Mouse (Mus musculus): ENCODE data around the gene Iqschfp. TPM values are rescaled to one million over a fixed set of nuclear protein-coding genes. Genes with fewer than 3 reads are reported as not detected.
A peak's percentile ranks its signal among the peaks of the same experiment; 100 is the strongest.

The Iqschfp gene
- polyA plus RNA-seq, 1 experiment from 2014 or later: 0.39 TPM

DNA sequence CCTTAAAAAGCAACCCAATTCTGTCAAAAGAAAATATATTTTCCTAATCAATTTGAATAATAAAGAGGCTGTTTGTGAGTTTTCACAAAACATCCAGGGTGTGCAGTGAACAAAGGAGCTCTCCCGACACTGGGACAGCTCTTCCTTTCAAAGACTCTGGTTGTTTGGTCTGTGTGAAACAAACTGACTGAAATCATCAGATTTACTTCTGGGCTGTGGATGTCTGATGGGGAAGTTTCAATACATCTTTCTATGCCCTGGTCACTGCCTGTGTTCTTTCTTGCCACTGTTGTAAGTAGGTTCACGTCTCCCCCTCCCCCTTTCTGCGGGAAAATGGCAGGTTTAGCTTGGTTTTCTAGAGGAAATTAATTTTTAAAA, 622.1 kb downstream of the Iqschfp start:
- DNase-seq (ENCODE audit: low spot score) (peak; percentile 18), ATAC-seq (ENCODE audit: low FRiP score) (peak; percentile 62; the same call in 1 of the 2 replicates)
- WGBS: 59% methylated on average over 3 of the region's 3 CpGs
- H3K9ac ChIP-seq (ENCODE audit: low read depth, low read length): no peak overlapping the region
- H3K4me1 ChIP-seq (replicated peaks; ENCODE audit: control insufficient read depth, insufficient read depth, low read length): 0 out of 2 replicates have a peak, but pooled peaks cover 2% of the 10 kb centered on the region
- H3K36me3 ChIP-seq (ENCODE audit: control insufficient read depth, insufficient read depth, low read length): no peaks in the 10 kb centered on the region
- H3K4me3 ChIP-seq (ENCODE audit: low read depth, low read length): no peak overlapping the region
- H3K4me2 ChIP-seq (replicated peaks; ENCODE audit: low read depth, low read length): no peak overlapping the region
- H3K9me3 ChIP-seq (ENCODE audit: control insufficient read depth, low read length): no peaks in the 10 kb centered on the region
- no peak overlapping the region for H3K27ac ChIP-seq (ENCODE audit: low read depth, low read length)
- H3K27me3 ChIP-seq (ENCODE audit: control insufficient read depth, insufficient read depth, low read length): no peaks in the 10 kb centered on the region

DNA sequence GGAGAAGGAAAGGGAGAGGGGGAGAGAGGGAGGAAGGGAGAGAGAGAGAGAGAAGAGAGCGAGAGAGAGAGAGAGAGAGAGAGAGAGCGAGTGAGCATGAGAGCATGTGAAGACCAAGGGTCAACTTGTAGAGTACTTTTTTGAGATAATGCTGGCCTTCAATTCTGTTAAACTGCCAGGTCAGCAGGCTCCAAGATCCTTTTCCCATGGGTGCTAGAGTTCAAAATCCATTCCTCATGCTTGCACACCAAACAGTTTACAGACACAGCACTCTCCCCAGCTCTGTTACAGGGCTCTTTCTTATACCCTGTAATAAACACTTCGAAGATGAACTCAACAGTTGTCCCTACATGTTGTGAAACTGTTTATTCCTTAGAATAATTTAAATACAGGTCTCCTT, 622.7 kb downstream of the Iqschfp start:
- WGBS: 96% methylated on average over 3 of the region's 3 CpGs
- no peak for DNase-seq (ENCODE audit: low spot score)
- no peak overlapping the region for H3K4me2 ChIP-seq (replicated peaks; ENCODE audit: low read depth, low read length)
- no peak overlapping the region for H3K4me3 ChIP-seq (ENCODE audit: low read depth, low read length)
- H3K27me3 ChIP-seq (ENCODE audit: control insufficient read depth, insufficient read depth, low read length): no peaks in the 10 kb centered on the region
- H3K9me3 ChIP-seq (ENCODE audit: control insufficient read depth, low read length): no peaks in the 10 kb centered on the region
- H3K27ac ChIP-seq (ENCODE audit: low read depth, low read length): no peak overlapping the region
- 0 out of 2 replicates have a peak, but pooled peaks cover 2% of the 10 kb centered on the region for H3K4me1 ChIP-seq (replicated peaks; ENCODE audit: control insufficient read depth, insufficient read depth, low read length)
- H3K9ac ChIP-seq (ENCODE audit: low read depth, low read length): no peak overlapping the region
- H3K36me3 ChIP-seq (ENCODE audit: control insufficient read depth, insufficient read depth, low read length): no peaks in the 10 kb centered on the region
- no peak for ATAC-seq (ENCODE audit: low FRiP score)

DNA sequence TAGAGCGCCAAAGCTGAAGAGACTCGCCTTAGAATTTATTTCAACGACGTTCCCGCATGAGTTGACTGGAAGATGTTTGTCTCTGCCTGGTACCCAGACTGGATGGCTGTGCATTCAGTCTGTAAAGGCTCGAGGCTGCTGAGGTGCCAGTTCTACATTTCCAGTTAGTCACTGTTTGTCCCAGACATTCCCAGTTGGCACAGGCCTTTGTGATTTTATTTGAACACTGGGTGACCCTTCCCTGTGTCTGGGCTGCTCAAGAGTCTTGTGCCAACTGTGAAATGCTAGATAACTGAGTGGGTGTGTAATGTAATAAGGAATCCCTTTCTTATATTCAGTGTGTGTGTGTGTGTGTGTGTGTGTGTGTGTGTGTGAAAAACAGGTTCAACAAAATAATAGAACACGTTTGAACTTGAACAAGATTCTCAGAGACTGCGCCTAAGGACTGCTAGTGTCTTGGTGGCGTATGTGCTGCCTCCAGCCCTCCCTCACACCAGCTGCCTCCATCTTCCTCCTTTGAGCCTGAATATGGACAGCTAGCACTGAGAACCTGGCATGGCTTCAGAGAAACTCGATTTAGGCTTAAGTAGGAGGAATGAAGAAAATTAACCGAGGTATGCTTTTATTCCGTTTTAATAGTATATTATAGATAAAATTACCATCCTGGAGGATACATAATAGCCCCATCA, 624.5 kb downstream of the Iqschfp start:
- Histone ChIP-seq H3K4me2 (replicated peaks; ENCODE audit: low read depth, low read length) (no peak overlapping the region), H3K27ac (ENCODE audit: low read depth, low read length) (no peak overlapping the region), H3K36me3 (ENCODE audit: control insufficient read depth, insufficient read depth, low read length) (no peaks in the 10 kb centered on the region), H3K9me3 (ENCODE audit: control insufficient read depth, low read length) (no peaks in the 10 kb centered on the region), H3K4me3 (ENCODE audit: low read depth, low read length) (no peak overlapping the region), H3K9ac (ENCODE audit: low read depth, low read length) (no peak overlapping the region), H3K27me3 (ENCODE audit: control insufficient read depth, insufficient read depth, low read length) (no peaks in the 10 kb centered on the region), H3K4me1 (replicated peaks; ENCODE audit: control insufficient read depth, insufficient read depth, low read length) (0 out of 2 replicates have a peak, but pooled peaks cover 2% of the 10 kb centered on the region)
- ATAC-seq (ENCODE audit: low FRiP score): no peak
- 91% methylated on average over 12 of the region's 12 CpGs for WGBS
- no peak for DNase-seq (ENCODE audit: low spot score)

DNA sequence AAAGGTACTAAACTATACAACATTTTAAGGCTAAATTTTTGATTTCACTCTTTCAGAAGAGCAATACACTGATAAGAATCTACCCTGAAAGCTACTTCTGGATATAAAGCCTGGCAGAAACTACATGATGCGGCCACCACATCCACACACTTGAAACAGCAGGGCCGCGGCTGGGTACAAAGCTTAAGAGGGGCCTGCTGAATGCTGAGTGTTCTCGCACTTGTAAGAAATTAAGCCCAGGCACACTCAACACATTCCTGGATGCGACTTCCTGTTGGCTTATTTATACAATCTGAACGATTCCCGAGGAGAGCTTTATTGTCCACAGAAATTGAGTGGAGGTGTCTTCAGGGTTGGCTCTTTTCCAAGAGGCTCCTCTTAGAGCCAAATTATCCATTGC, 625.2 kb downstream of the Iqschfp start:
- H3K9me3 ChIP-seq (ENCODE audit: control insufficient read depth, low read length): no peaks in the 10 kb centered on the region
- H3K4me3 ChIP-seq (ENCODE audit: low read depth, low read length): no peak overlapping the region
- no peaks in the 10 kb centered on the region for H3K36me3 ChIP-seq (ENCODE audit: control insufficient read depth, insufficient read depth, low read length)
- H3K4me2 ChIP-seq (replicated peaks; ENCODE audit: low read depth, low read length): no peak overlapping the region
- ATAC-seq (ENCODE audit: low FRiP score): no peak
- no peak for DNase-seq (ENCODE audit: low spot score)
- 0 out of 2 replicates have a peak, but pooled peaks cover 2% of the 10 kb centered on the region for H3K4me1 ChIP-seq (replicated peaks; ENCODE audit: control insufficient read depth, insufficient read depth, low read length)
- H3K27me3 ChIP-seq (ENCODE audit: control insufficient read depth, insufficient read depth, low read length): no peaks in the 10 kb centered on the region
- H3K27ac ChIP-seq (ENCODE audit: low read depth, low read length): no peak overlapping the region
- 80% methylated on average over 7 of the region's 7 CpGs for WGBS
- no peak overlapping the region for H3K9ac ChIP-seq (ENCODE audit: low read depth, low read length)

DNA sequence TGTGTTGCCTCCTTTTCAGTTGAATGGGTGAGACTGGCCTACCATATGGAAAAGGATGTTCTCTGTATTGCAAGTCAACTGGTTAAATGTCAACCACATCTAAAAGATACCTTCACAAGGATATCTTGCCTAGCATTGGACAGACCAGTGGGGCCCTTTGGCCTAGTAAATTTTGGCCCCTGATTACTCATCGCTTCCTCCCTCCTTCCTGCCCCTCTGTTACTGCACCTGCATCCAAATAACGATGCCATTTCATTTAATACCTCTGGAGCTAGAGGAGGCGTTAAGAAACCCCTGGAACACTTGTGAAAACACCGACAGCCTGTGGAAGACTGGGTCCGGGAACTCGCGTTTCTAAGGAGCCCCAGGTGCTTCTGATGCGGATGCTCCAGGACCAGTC, 626.0 kb downstream of the Iqschfp start:
- Histone ChIP-seq H3K4me2 (replicated peaks; ENCODE audit: low read depth, low read length) (no peak overlapping the region), H3K36me3 (ENCODE audit: control insufficient read depth, insufficient read depth, low read length) (no peaks in the 10 kb centered on the region), H3K27ac (ENCODE audit: low read depth, low read length) (no peak overlapping the region), H3K9me3 (ENCODE audit: control insufficient read depth, low read length) (no peaks in the 10 kb centered on the region), H3K27me3 (ENCODE audit: control insufficient read depth, insufficient read depth, low read length) (no peaks in the 10 kb centered on the region), H3K4me3 (ENCODE audit: low read depth, low read length) (no peak overlapping the region), H3K4me1 (replicated peaks; ENCODE audit: control insufficient read depth, insufficient read depth, low read length) (0 out of 2 replicates have a peak, but pooled peaks cover 2% of the 10 kb centered on the region), H3K9ac (ENCODE audit: low read depth, low read length) (no peak overlapping the region)
- 88% methylated on average over 8 of the region's 8 CpGs for WGBS
- DNase-seq (ENCODE audit: low spot score): no peak
- ATAC-seq (ENCODE audit: low FRiP score): no peak

DNA sequence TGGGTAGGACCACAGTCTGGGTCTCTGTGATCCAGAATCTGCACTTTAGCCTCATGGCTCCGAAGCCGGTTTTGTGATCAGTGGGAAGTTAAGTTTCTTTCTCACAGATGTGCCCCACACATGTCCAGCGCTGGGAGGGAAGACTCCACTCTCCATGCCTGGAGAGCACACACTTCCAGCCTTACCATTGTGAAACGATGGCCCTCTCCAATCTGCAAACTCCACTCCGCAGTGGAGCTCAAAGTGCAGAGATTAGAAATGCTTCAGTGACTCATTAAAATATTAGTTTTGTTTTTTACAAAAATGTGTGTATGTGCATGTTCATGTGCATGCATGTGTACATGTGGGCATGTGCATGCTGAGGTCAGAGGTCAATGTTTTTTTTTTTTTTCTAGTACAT, 626.6 kb downstream of the Iqschfp start:
- H3K27me3 ChIP-seq (ENCODE audit: control insufficient read depth, insufficient read depth, low read length): no peaks in the 10 kb centered on the region
- no peak overlapping the region for H3K4me2 ChIP-seq (replicated peaks; ENCODE audit: low read depth, low read length)
- H3K4me3 ChIP-seq (ENCODE audit: low read depth, low read length): no peak overlapping the region
- H3K9ac ChIP-seq (ENCODE audit: low read depth, low read length): no peak overlapping the region
- no peak for ATAC-seq (ENCODE audit: low FRiP score)
- H3K36me3 ChIP-seq (ENCODE audit: control insufficient read depth, insufficient read depth, low read length): no peaks in the 10 kb centered on the region
- H3K27ac ChIP-seq (ENCODE audit: low read depth, low read length): no peak overlapping the region
- 94% methylated on average over 5 of the region's 5 CpGs for WGBS
- DNase-seq (ENCODE audit: low spot score): no peak
- H3K4me1 ChIP-seq (replicated peaks; ENCODE audit: control insufficient read depth, insufficient read depth, low read length): no peaks in the 10 kb centered on the region
- H3K9me3 ChIP-seq (ENCODE audit: control insufficient read depth, low read length): no peaks in the 10 kb centered on the region

DNA sequence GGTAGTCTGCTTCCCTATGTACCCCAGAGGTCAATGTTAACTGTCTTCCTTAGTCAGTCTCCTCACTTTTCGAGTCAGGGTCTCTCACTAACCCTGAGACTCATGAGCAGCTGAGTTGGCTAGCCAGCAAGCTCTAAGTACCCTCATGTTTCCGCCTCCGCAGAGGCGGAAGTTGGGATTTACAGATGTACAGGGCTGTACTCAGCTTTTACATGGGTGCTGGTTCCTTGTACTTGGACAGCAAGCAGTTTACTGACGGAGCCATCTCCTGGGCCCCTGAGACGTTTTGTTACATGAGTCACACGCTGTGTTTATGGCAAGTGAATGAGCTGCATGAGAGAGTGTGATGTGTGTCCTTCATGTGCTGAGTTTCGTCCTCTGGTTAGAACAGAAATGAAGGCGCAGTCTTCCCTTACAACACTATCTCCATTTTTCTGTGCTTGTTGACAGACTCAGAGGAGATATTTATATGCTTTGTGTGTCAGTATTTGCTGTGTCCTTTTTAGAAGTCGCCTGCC, 633.4 kb downstream of the Iqschfp start:
- no peak for ATAC-seq (ENCODE audit: low FRiP score)
- Histone ChIP-seq H3K4me1 (replicated peaks; ENCODE audit: control insufficient read depth, insufficient read depth, low read length) (no peaks in the 10 kb centered on the region), H3K36me3 (ENCODE audit: control insufficient read depth, insufficient read depth, low read length) (no peaks in the 10 kb centered on the region), H3K9ac (ENCODE audit: low read depth, low read length) (no peak overlapping the region), H3K4me3 (ENCODE audit: low read depth, low read length) (no peak overlapping the region), H3K27me3 (ENCODE audit: control insufficient read depth, insufficient read depth, low read length) (no peaks in the 10 kb centered on the region), H3K27ac (ENCODE audit: low read depth, low read length) (no peak overlapping the region), H3K9me3 (ENCODE audit: control insufficient read depth, low read length) (no peaks in the 10 kb centered on the region), H3K4me2 (replicated peaks; ENCODE audit: low read depth, low read length) (no peak overlapping the region)
- DNase-seq (ENCODE audit: low spot score): no peak
- 92% methylated on average over 10 of the region's 10 CpGs for WGBS

DNA sequence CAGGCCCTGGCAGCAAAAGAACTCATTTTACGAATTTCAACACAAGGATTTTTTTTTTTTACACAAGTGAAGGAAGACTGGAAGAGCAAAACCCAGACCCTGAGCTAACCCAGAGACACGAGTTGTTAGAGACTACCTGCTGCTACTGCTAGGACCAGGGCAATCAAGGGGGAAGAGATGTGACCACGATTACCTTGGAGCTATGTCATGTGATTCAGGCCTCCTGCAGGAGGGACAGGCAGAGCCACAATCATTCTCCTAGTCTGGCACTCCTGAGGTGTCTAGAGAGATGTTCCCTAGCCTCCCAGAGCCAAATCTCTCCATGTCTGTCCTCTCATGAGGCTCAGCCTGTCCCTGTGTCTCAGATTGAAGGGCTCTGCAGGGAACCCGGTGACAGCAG, 634.4 kb downstream of the Iqschfp start:
- Histone ChIP-seq H3K9ac (ENCODE audit: low read depth, low read length) (no peak overlapping the region), H3K36me3 (ENCODE audit: control insufficient read depth, insufficient read depth, low read length) (no peaks in the 10 kb centered on the region), H3K27me3 (ENCODE audit: control insufficient read depth, insufficient read depth, low read length) (no peaks in the 10 kb centered on the region), H3K9me3 (ENCODE audit: control insufficient read depth, low read length) (no peaks in the 10 kb centered on the region), H3K4me1 (replicated peaks; ENCODE audit: control insufficient read depth, insufficient read depth, low read length) (no peaks in the 10 kb centered on the region), H3K4me3 (ENCODE audit: low read depth, low read length) (no peak overlapping the region), H3K4me2 (replicated peaks; ENCODE audit: low read depth, low read length) (no peak overlapping the region), H3K27ac (ENCODE audit: low read depth, low read length) (no peak overlapping the region)
- WGBS: 54% methylated on average over 4 of the region's 4 CpGs
- ATAC-seq (ENCODE audit: low FRiP score) (no peak), DNase-seq (ENCODE audit: low spot score) (no peak)

DNA sequence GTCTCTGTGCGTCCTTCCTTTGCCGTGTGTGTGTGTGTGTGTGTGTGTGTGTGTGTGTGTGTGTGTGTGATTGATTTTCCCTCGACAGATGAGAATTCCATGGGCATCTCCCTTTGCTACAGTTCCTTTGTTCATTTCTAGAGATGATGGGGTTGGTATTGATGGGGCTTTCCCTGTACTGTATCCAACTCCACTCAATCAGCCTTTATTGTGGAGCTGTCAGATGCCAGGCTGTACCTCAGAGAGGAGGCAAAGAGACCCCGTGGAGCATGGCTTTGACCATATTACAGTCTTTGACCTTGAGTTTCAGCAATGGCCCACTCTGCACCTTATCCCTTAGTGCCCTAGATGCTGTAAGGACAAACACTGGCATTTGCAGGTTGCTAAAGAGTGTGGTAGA, 635.1 kb downstream of the Iqschfp start:
- H3K4me3 ChIP-seq (ENCODE audit: low read depth, low read length): no peak overlapping the region
- ATAC-seq (ENCODE audit: low FRiP score): 0 out of 2 replicates have a peak, but pooled peaks have one; percentile 61
- H3K27me3 ChIP-seq (ENCODE audit: control insufficient read depth, insufficient read depth, low read length): no peaks in the 10 kb centered on the region
- H3K36me3 ChIP-seq (ENCODE audit: control insufficient read depth, insufficient read depth, low read length): no peaks in the 10 kb centered on the region
- no peak for DNase-seq (ENCODE audit: low spot score)
- no peaks in the 10 kb centered on the region for H3K4me1 ChIP-seq (replicated peaks; ENCODE audit: control insufficient read depth, insufficient read depth, low read length)
- H3K9ac ChIP-seq (ENCODE audit: low read depth, low read length): no peak overlapping the region
- no peaks in the 10 kb centered on the region for H3K9me3 ChIP-seq (ENCODE audit: control insufficient read depth, low read length)
- H3K27ac ChIP-seq (ENCODE audit: low read depth, low read length): no peak overlapping the region
- 67% methylated on average over 4 of the region's 4 CpGs for WGBS
- H3K4me2 ChIP-seq (replicated peaks; ENCODE audit: low read depth, low read length): no peak overlapping the region
